Mouse (Mus musculus): ENCODE measurements at regions not wholly inside any gene's neighbourhood (a gene's known extent, or its start where the extent isn't known, plus 50 kb on each side); places are given as distances from the start of the nearest gene placed in this dataset.

- Histone ChIP-seq H3K27me3 (replicated peaks) (no peaks in the 10 kb centered on the region), H3K4me2 (no peak overlapping the region), H3K4me1 (no peaks in the 10 kb centered on the region), H3K36me3 (replicated peaks) (no peaks in the 10 kb centered on the region), H3K4me3 (no peak overlapping the region), H3K9me3 (no peaks in the 10 kb centered on the region), H3K27ac (no peak overlapping the region), H3K9ac (no peak overlapping the region)
- no peak for ATAC-seq (replicated peaks)
- WGBS = 96% methylated on average over 1 of the region's 1 CpGs
Observed at GRCm38 (mm10) chr3:100401080-100401479, 88.0 kb downstream of the Tent5c start.

GRCm38 (mm10) chr3:100397491-100397890, 91.6 kb downstream of the Tent5c start:
- H3K9ac ChIP-seq = no peak overlapping the region
- H3K9me3 ChIP-seq = no peaks in the 10 kb centered on the region
- no peak overlapping the region for H3K4me3 ChIP-seq
- H3K27me3 ChIP-seq (replicated peaks) = no peaks in the 10 kb centered on the region
- H3K4me1 ChIP-seq = no peaks in the 10 kb centered on the region
- H3K36me3 ChIP-seq (replicated peaks) = no peaks in the 10 kb centered on the region
- no peak overlapping the region for H3K27ac ChIP-seq
- 91% methylated on average over 3 of the region's 3 CpGs for WGBS
- no peak overlapping the region for H3K4me2 ChIP-seq
- no peak for ATAC-seq (replicated peaks)

- no peaks in the 10 kb centered on the region for H3K36me3 ChIP-seq (replicated peaks)
- WGBS = 82% methylated on average over 9 of the region's 9 CpGs
- ATAC-seq (replicated peaks) = no peak
- no peaks in the 10 kb centered on the region for H3K4me1 ChIP-seq
- no peak overlapping the region for H3K4me2 ChIP-seq
- no peak overlapping the region for H3K27ac ChIP-seq
- H3K9ac ChIP-seq = no peak overlapping the region
- no peaks in the 10 kb centered on the region for H3K9me3 ChIP-seq
- H3K4me3 ChIP-seq = no peak overlapping the region
- H3K27me3 ChIP-seq (replicated peaks) = no peaks in the 10 kb centered on the region
Observed at GRCm38 (mm10) chr3:100394911-100395604, 94.1 kb downstream of the Tent5c start.

GRCm38 (mm10) chr3:100393956-100394355, 95.2 kb downstream of the Tent5c start:
- Histone ChIP-seq H3K9ac (no peak overlapping the region), H3K27me3 (replicated peaks) (no peaks in the 10 kb centered on the region)
- WGBS = 87% methylated on average over 1 of the region's 1 CpGs

GRCm38 (mm10) chr3:100382181-100382580, 106.9 kb downstream of the Tent5c start:
- H3K27me3 ChIP-seq (replicated peaks) = no peaks in the 10 kb centered on the region
- H3K9me3 ChIP-seq = no peaks in the 10 kb centered on the region
- no peak overlapping the region for H3K4me3 ChIP-seq
- H3K4me2 ChIP-seq = no peak overlapping the region
- 16% methylated on average over 1 of the region's 1 CpGs for WGBS
- no peak overlapping the region for H3K9ac ChIP-seq
- H3K27ac ChIP-seq = no peak overlapping the region
- H3K4me1 ChIP-seq = no peaks in the 10 kb centered on the region
- ATAC-seq (replicated peaks) = no peak
- H3K36me3 ChIP-seq (replicated peaks) = no peaks in the 10 kb centered on the region

More at GRCm38 (mm10) chr3:100393956-100394355, 95.2 kb downstream of the Tent5c start:
- no peak overlapping the region for H3K4me2 ChIP-seq
- H3K4me3 ChIP-seq = no peak overlapping the region
- no peak for ATAC-seq (replicated peaks)
- no peak overlapping the region for H3K27ac ChIP-seq
- H3K9me3 ChIP-seq = no peaks in the 10 kb centered on the region
- H3K36me3 ChIP-seq (replicated peaks) = no peaks in the 10 kb centered on the region
- no peaks in the 10 kb centered on the region for H3K4me1 ChIP-seq

- Histone ChIP-seq H3K9me3 (no peaks in the 10 kb centered on the region), H3K4me1 (no peaks in the 10 kb centered on the region), H3K4me3 (no peak overlapping the region), H3K4me2 (no peak overlapping the region), H3K27me3 (replicated peaks) (no peaks in the 10 kb centered on the region), H3K27ac (no peak overlapping the region), H3K9ac (no peak overlapping the region), H3K36me3 (replicated peaks) (no peaks in the 10 kb centered on the region)
- ATAC-seq (replicated peaks) = no peak
- 80% methylated on average over 2 of the region's 2 CpGs for WGBS
Observed at GRCm38 (mm10) chr3:100381363-100381762, 107.8 kb downstream of the Tent5c start.

- WGBS = 81% methylated on average over 1 of the region's 1 CpGs
- ATAC-seq (replicated peaks) = no peak
- no peaks in the 10 kb centered on the region for H3K4me1 ChIP-seq
- no peaks in the 10 kb centered on the region for H3K36me3 ChIP-seq (replicated peaks)
- no peaks in the 10 kb centered on the region for H3K27me3 ChIP-seq (replicated peaks)
- no peak overlapping the region for H3K27ac ChIP-seq
- no peak overlapping the region for H3K4me2 ChIP-seq
- H3K9ac ChIP-seq = no peak overlapping the region
- H3K9me3 ChIP-seq = no peaks in the 10 kb centered on the region
- H3K4me3 ChIP-seq = no peak overlapping the region
Observed at GRCm38 (mm10) chr3:100376162-100376561, 113.0 kb downstream of the Tent5c start.

GRCm38 (mm10) chr3:100366884-100367840, 122.0 kb downstream of the Tent5c start:
- Histone ChIP-seq H3K9ac (no peak overlapping the region), H3K27me3 (replicated peaks) (no peaks in the 10 kb centered on the region), H3K4me1 (no peaks in the 10 kb centered on the region), H3K4me3 (no peak overlapping the region), H3K4me2 (no peak overlapping the region), H3K27ac (no peak overlapping the region), H3K36me3 (replicated peaks) (no peaks in the 10 kb centered on the region), H3K9me3 (no peaks in the 10 kb centered on the region)
- no peak for ATAC-seq (replicated peaks)
- 72% methylated on average over 7 of the region's 7 CpGs for WGBS

GRCm38 (mm10) chr3:100366447-100366846, 122.7 kb downstream of the Tent5c start:
- H3K4me3 ChIP-seq = no peak overlapping the region
- no peaks in the 10 kb centered on the region for H3K9me3 ChIP-seq
- no peaks in the 10 kb centered on the region for H3K36me3 ChIP-seq (replicated peaks)
- H3K27me3 ChIP-seq (replicated peaks) = no peaks in the 10 kb centered on the region
- 89% methylated on average over 3 of the region's 3 CpGs for WGBS
- ATAC-seq (replicated peaks) = no peak
- no peak overlapping the region for H3K9ac ChIP-seq
- H3K4me2 ChIP-seq = no peak overlapping the region
- H3K27ac ChIP-seq = no peak overlapping the region
- no peaks in the 10 kb centered on the region for H3K4me1 ChIP-seq

- no peak for ATAC-seq (replicated peaks)
- no peak overlapping the region for H3K9ac ChIP-seq
- H3K36me3 ChIP-seq (replicated peaks) = no peaks in the 10 kb centered on the region
- no peaks in the 10 kb centered on the region for H3K27me3 ChIP-seq (replicated peaks)
- no peak overlapping the region for H3K4me2 ChIP-seq
- no peaks in the 10 kb centered on the region for H3K9me3 ChIP-seq
- H3K4me3 ChIP-seq = no peak overlapping the region
- H3K4me1 ChIP-seq = no peaks in the 10 kb centered on the region
- WGBS = 93% methylated on average over 3 of the region's 3 CpGs
- no peak overlapping the region for H3K27ac ChIP-seq
Observed at GRCm38 (mm10) chr3:100365354-100365945, 123.7 kb downstream of the Tent5c start.

- 87% methylated on average over 2 of the region's 2 CpGs for WGBS
- no peak for ATAC-seq (replicated peaks)
- Histone ChIP-seq H3K36me3 (replicated peaks) (no peaks in the 10 kb centered on the region), H3K9ac (no peak overlapping the region), H3K4me3 (no peak overlapping the region), H3K4me1 (no peaks in the 10 kb centered on the region), H3K27me3 (replicated peaks) (no peaks in the 10 kb centered on the region), H3K4me2 (no peak overlapping the region), H3K9me3 (no peaks in the 10 kb centered on the region), H3K27ac (no peak overlapping the region)
Observed at GRCm38 (mm10) chr3:100364706-100365105, 124.4 kb downstream of the Tent5c start.

- no peak for ATAC-seq (replicated peaks)
- no peak overlapping the region for H3K27ac ChIP-seq
- no peaks in the 10 kb centered on the region for H3K36me3 ChIP-seq (replicated peaks)
- no peak overlapping the region for H3K4me3 ChIP-seq
- no peak overlapping the region for H3K4me2 ChIP-seq
- WGBS = 94% methylated on average over 3 of the region's 3 CpGs
- no peaks in the 10 kb centered on the region; the same call in 1 of the 2 replicates for H3K4me1 ChIP-seq
- H3K27me3 ChIP-seq (replicated peaks) = no peaks in the 10 kb centered on the region
- H3K9me3 ChIP-seq = no peaks in the 10 kb centered on the region
- no peak overlapping the region for H3K9ac ChIP-seq
Observed at GRCm38 (mm10) chr3:100362983-100363382, 126.1 kb downstream of the Tent5c start.
